Mouse (Mus musculus): ENCODE data around the gene 9530068E07Rik. TPM values are rescaled to one million over a fixed set of nuclear protein-coding genes. Genes with fewer than 3 reads are reported as not detected.

9530068E07Rik gene
- total RNA-seq, 2 experiments from 2014 or later: 181 to 192 TPM

DNA sequence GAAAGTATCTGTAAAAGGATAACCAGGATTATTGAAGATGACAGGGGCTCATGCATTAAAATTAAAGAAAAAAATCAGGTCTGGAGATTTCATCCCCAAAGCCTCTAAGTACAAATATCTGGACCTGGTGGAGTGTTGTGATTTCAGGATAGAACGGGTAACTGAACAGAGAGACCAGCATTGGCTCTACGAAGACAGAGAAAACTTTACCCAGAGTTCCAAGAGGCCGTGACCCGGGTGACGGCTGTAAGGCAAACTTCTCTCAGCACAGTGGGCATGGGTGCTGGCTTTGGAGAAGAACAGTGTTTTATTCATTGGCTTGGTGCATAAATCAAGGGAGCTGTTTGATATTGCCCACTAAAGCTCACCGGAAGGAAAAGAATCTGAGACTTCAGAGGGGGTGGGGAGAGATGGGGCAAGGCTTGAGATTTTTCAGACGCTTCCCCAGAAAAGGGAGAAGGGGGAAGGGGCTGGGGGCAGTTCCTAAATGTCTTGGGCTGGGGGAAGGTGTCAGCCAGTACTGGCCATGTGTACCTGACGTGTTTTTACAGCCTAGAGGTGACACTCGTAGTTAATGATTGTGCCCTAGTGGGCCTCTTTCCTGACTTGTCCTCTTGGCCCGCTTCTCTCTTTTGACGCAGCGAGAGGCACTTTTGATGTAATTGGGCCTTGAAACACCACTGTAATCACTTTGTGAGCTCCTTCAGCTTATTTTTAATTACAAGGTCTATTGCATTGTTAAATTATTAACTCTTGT is 24.2 kb downstream of the 9530068E07Rik start:
- no peak for DNase-seq (ENCODE audit: low spot score in 2 of 2)

DNA sequence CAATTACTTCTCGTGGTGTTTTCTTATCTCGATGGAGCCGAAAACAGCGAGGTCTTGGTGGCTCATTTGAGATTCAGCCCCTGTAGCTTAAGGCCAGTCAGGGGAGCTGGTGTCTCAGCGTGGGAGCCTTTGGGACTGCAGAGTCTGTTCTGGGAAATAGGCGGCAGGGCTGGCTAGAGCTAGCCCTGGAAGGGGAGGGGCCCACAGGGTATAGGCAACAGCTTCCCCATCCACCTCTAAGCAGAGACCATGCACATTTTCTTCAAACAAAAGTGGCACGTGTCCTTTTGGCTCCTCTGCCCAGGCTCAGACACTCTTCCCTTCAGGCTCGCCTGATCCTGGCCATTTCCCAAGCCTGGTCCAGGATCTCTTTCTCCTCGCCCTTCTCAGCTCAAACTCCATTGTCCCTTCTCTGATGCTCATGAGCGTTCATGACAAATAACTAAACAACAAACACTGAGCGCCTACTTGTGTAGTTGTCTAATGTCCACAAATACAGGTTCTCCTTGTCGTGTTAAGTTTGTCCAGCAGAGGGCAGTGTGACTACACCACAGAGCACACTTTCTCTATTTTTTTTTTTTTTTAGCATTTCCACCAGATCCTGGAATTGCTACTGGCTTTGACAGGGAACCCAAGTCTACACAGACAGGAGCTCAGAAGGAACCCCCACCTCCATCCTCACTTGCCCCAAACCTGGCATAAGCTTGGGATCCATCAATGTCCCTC is 25.0 kb downstream of the 9530068E07Rik start:
- DNase-seq (ENCODE audit: low spot score in 2 of 2): peak in 1 of 2 experiments; percentile 54

DNA sequence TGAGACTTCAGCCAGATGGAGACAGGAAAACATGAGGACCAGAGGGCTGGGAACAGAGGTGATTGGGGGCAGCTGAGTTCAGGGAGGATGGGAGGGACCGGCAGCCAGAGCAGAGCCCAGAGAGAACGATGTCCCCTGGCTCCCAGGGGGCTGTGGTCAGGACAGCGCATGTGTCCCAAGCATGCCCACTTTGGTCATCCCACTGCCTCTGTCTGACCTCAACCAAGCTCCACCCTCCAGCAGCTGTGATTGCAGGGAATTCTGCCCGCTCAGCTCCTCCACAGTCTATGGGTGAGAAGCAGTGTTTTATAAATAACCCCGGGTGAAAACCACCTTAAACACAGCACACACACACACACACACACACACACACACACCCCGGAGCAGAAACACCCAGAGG is 33.2 kb downstream of the 9530068E07Rik start:
- DNase-seq (ENCODE audit: low spot score in 2 of 2): no peak

DNA sequence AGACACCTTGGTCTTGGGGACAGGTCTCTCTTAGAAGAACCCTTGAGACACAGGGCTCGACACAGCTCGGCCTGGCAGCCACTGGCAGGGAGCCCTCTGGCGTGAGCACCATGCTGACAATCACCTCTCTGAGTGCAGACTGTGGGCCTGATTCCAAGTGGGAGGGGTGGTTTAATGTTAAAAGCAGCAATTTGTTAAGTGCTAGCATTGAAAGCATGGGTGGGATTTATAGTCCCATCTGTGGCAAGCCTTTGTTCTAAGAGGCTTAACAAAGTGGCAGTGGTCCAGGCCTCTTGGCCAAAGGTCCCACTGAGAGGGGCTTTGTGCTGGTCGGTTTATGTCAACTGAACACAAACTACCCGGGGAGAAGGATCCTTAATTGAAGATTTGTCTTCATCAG is 35.4 kb downstream of the 9530068E07Rik start:
- no peak for DNase-seq (ENCODE audit: low spot score in 2 of 2)

DNA sequence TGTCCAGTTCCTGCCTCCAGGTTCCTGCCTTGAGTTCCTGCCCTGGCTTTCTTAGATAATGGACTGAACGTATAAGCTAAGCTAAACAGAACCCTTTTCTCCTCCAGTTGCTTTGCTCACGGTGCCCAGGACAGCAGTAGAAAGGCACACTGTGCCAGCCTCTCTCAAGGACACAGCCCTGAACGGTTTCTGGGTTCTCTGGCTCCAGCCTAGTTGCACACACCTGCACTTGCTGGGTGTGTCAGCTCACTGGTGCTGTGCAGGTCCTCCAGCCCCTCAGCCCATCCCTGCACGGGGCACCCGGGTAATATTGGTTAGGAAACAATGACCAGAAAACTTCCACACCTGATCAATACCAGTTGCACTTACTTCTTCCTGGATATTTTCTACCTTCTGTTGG is 35.9 kb downstream of the 9530068E07Rik start:
- DNase-seq (ENCODE audit: low spot score in 2 of 2): no peak

DNA sequence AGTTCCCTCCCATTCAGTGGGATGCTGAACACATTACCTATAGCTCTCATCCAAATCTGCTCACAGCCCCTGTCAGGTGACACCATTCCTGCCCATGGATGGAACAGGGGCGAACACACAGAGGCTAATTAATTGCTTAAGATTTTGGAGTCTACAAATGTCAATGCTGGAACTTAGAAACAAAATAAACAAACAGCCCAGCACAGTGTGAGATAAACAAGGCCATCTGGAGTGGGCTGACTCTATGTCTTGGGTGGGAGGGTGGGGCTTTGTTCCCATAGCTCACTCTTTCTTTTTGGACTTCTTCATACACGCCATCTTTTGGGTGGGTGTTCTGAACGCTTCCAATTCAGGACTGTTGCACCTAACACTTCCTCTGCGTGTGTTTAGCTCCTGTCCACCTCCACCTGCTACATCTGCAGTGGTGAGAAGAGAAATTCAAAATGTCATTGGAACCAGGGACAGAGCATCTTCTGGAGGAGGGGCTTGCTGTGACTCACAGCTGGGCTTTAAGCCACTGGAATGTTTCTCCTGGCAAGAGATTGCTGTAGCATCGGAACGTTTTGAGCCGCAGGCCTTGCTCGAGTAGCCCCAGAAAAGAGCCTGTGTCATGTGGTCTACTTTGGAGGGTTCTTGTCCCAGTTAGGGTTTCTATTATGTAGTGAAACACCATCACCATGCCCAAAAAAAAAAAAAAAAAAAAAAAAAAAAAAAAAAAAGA is 37.0 kb downstream of the 9530068E07Rik start:
- no peak for DNase-seq (ENCODE audit: low spot score in 2 of 2)

DNA sequence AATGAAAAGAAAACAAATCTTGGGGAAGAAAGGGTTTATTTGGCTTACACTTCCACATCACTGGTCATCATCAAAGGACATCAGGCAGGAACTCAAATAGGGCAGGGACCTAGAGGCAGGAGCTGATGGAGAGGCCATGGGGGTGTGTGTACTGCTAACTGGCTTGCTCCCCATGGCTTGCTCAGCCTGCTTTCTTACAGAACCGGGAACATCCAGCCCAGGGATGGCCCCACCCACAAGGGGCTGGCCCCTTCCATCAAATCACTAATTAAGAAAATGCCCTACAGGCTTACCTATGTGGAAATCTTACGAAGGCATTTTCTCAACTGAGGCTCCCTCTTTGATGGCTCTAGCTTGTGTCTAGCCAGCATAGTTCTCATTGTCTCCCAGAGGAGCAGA is 37.6 kb downstream of the 9530068E07Rik start:
- DNase-seq (ENCODE audit: low spot score in 2 of 2): no peak

DNA sequence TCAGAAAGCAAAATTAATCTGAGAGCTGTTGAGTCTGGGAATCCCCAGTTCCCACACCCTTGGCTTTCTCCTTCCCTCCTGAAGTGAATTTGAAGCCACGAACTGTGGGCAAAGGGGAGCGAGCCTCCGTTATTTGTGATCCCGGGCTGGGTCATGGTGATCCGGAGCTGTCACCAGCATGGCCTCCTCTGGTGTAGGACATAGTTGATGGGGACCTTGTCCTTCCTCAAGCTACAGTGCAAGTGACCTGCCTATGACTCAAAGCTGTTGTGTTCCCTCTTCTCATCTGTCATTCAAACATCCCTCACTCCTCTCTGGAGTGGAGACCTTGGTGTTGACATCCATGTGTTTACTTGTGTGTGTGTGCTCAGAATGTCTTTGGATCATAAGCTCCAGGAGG is 39.2 kb downstream of the 9530068E07Rik start:
- DNase-seq (ENCODE audit: low spot score in 2 of 2): no peak

DNA sequence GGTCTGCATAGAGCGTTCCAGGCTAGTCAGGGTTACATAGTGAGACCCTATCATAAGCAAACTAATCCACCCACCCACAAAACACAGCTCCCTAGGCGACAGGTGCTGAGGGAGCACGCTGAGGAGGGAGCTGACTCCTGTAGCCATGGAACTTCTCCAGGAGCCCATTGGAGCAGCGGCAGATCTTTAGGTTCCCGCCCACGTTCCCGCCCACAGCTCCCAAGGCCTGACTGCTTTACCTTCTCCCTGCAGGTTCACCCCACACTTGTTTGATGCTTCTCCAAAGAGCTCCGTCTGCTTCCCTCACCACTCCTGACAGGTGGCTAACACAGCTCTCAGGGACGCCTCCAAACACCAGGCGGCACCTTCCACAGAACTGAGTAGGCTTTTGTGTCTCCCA is 40.9 kb downstream of the 9530068E07Rik start:
- no peak for DNase-seq (ENCODE audit: low spot score in 2 of 2)

DNA sequence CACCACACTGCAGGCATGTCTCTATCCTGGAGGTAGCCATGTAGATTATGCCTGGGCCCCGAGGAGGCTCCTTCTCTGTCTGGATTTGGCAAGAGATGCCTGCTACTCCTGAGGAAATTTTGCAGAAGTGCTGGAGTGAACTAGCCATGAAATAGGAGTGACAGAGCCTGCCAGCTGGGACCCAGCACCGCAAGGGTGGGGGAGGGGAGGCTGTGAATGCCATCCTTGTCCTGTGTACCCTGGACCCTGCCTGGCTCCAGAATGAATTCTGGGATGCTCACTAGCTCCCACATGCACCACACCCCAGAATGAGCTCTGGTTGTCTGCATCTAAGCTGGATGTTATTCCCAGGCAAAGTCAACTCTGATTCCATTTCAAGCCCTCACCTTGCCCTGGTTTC is 44.9 kb downstream of the 9530068E07Rik start:
- no peak for DNase-seq (ENCODE audit: low spot score in 2 of 2)

DNA sequence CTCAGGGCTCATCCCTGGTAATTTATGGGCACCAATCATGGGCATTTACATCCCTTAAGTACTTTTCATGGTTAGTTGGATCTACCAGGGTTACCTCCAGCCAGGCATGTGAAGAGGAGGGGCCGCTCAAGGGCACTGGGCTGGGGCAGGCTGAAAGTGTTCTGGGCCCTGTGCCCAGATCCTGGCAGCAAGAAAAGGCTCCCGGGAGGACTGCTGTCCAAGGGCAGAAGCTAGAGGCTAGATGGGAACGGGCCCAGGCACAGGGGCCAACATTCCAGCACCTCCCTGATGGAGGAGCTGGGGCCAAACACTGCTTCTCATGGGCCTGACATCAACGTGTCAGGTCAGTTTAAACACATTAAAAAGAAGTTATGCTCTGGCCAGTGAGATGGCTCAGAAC is 51.0 kb downstream of the 9530068E07Rik start:
- DNase-seq (ENCODE audit: low spot score in 2 of 2): peak; percentile 46 to 52

DNA sequence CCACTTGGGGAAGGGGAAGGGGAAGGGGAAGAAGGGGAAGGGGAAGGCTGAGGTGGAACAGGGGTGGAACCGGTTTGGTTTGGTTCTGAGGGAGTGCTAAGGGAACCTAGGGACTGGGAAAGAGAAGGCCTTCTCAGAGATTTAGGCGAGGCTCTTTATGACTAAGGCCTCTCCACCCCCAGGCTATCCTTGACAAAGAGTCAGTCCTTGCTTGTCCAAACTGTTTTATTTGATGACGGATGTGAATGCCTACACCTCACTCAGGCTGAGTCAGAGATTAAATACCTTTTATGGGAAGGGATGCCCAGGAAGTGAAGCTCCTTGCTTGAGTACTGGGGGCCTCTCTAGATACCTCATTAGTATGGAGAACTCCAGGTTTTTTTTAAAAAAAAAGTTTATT is 52.8 kb downstream of the 9530068E07Rik start:
- peak in 1 of 2 experiments; percentile 20 for DNase-seq (ENCODE audit: low spot score in 2 of 2)

DNA sequence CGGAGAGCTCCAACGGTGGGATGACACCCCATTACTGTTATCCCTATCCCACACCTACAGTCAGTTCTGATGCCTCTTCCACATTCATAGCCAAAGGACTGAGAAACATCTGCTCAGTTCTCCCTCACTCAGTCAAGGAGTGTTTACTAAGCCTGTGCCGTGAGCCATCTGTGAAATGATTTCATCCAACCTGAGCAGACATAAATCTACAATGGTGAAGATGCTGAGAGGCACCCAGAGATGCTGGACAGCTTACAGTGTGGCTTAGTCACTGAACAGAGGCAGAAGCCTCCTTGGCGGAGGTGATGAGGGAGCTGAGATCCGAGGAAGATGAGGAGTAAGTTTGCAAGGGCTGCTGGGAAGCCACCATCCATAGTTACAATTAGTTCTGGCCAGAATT is 62.1 kb downstream of the 9530068E07Rik start:
- no peak for DNase-seq (ENCODE audit: low spot score in 2 of 2)

Other genes starting within 250 kb of the 9530068E07Rik start
- gene Olfr1371, start 182.4 kb upstream of the 9530068E07Rik start, total RNA-seq (2021): not detected
- gene Skp1a, start 164.4 kb upstream of the 9530068E07Rik start, total RNA-seq (2021): 100 to 1,000 TPM; 362 to 376 TPM
- 10 to 100 TPM; 66.8 to 71.8 TPM for gene Tcf7, start 113.4 kb upstream of the 9530068E07Rik start, total RNA-seq (2021)
- gene Vdac1, start 35.6 kb upstream of the 9530068E07Rik start, total RNA-seq (2021): 100 to 1,000 TPM; 323 to 340 TPM